Mouse (Mus musculus): ENCODE results near the gene Scn3a. TPM values are rescaled to one million over a fixed set of nuclear protein-coding genes. Genes with fewer than 3 reads are reported as not detected.
"Not testable (repeated sequence)": the region's sequence is repeated elsewhere in the genome, so short reads cannot be mapped to it uniquely, and the experiment has no call there.

Scn3a gene
- polyA plus RNA-seq, 1 experiment from 2014 or later = 0.03 TPM

DNA sequence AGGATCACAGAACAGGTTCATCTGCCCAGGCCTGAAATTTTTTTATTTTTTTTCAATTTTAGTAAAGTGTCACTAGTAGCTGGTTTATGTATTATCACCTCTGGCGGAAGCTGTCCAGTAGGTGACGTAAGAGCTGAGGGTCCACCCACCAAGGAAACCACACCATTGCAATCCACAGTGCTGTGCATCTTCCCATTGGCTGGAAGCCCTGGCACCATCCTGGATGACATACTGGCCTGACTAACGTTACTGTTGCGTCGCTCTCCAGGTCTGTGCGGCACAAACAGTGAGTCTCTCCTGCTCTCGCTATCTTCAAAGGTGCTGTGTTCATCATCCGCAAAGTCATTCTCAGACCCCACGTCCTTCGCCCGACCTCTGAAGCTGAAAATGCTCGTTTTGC, 59.2 kb downstream of the Scn3a start:
- ChIA-PET CTCF (no interaction called here), POLR2A (no interaction called here)
- ATAC-seq (no peak), DNase-seq (ENCODE audit: low read depth, low spot score) (no peak)
- peaks cover 35% of the 10 kb centered on the region for H3K27me3 ChIP-seq
- in situ Hi-C loops (cut with MboI; ENCODE audit: low pct_unique_long_range_greater_than_20kb) = no loop called here
- TF ChIP-seq CTCF (IDR thresholded peaks at IDR 0.05) = no peak

DNA sequence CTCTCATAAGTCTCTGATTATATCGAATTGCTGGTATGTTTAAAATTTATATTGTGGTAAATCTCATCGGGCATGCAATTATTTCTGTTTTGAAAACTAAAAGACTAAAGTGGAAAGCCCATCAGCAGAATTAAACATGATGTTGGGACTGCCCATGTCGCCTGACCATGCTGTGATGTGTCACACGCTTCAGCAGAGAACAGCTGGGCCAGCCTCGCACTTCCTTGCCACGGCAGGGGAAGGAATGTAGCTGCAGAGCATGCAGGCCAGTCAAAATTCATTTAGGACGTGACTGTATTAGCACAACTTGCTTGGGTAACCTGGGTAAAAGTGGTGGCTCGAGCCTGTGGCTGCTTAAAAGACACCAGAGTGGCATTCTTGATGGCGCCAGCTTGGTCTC, 77.0 kb downstream of the Scn3a start:
- in situ Hi-C loops (cut with MboI; ENCODE audit: low pct_unique_long_range_greater_than_20kb) = no loop called here
- DNase-seq (ENCODE audit: low read depth, low spot score) (no peak), ATAC-seq (no peak)
- H3K27me3 ChIP-seq = peaks cover 16% of the 10 kb centered on the region
- ChIA-PET POLR2A (no interaction called here), CTCF (no interaction called here)
- no peak for TF ChIP-seq CTCF (IDR thresholded peaks at IDR 0.05)

DNA sequence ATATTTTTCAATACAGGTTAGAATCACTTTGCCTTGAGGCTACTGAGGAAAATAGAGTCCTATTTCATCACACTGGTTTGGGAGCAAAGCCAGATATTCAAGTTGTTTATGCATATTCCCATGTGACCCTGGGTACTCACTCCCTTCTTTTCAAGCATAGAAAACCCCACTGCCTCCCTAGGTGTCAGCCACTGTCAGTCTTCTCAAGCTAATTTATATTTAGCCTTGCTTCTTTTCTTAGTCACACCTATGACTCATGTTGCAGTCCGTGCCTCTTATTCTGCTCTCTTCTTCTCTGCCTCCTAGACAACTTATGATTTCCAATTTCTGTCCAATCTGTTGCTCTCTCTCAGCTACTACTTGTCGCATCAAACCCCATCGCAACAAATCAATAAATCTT, 84.0 kb downstream of the Scn3a start:
- peaks cover 13% of the 10 kb centered on the region for H3K27me3 ChIP-seq
- DNase-seq (ENCODE audit: low read depth, low spot score) = no peak
- TF ChIP-seq CTCF (IDR thresholded peaks at IDR 0.05) = no peak
- in situ Hi-C loops (cut with MboI; ENCODE audit: low pct_unique_long_range_greater_than_20kb) = no loop called here
- ATAC-seq = peak; percentile 44
- ChIA-PET CTCF (no interaction called here), POLR2A (no interaction called here)

DNA sequence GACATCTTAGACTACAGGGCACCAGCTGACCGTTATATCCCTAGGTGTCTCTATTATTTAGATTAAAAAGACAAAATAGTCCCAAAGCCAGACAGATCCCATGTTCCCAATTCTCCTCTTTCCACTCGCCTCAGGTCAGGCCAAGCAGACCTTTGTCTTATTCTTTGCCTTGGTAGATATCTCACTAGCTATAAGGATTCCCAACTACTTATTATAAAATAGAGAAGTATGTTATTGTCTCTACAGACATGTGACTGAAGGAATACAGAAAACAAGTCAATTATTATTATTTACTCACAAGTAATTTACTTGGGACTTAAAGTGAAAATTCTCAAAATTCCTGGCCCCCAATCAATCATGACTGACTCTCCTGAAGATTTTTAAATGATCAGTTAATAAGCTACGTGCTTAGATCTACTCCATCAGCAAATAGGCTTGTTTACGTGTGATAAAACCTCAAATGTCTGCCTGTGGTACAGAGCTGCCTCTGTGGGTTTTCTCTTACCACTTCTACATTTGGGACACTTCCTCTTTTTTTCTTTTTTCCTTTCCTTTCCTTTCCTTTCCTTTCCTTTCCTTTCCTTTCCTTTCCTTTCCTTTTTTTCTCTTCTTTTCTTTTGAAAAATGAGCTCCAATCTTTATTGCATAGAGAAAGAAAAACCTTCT, 86.3 kb downstream of the Scn3a start:
- ATAC-seq (no peak), DNase-seq (ENCODE audit: low read depth, low spot score) (no peak)
- in situ Hi-C loops (cut with MboI; ENCODE audit: low pct_unique_long_range_greater_than_20kb) = no loop called here
- no peak for TF ChIP-seq CTCF (IDR thresholded peaks at IDR 0.05)
- peaks cover 13% of the 10 kb centered on the region for H3K27me3 ChIP-seq
- ChIA-PET CTCF (interaction anchor here (1.4 to 1.6 kb wide), 2 partner anchors 12 to 14 kb away, joined by 3 read pairs; no protein-coding TSS in a partner anchor), POLR2A (interaction anchor here (0.6 kb wide), 1 partner anchor 232 kb away, joined by 3 read pairs; no protein-coding TSS in a partner anchor)

DNA sequence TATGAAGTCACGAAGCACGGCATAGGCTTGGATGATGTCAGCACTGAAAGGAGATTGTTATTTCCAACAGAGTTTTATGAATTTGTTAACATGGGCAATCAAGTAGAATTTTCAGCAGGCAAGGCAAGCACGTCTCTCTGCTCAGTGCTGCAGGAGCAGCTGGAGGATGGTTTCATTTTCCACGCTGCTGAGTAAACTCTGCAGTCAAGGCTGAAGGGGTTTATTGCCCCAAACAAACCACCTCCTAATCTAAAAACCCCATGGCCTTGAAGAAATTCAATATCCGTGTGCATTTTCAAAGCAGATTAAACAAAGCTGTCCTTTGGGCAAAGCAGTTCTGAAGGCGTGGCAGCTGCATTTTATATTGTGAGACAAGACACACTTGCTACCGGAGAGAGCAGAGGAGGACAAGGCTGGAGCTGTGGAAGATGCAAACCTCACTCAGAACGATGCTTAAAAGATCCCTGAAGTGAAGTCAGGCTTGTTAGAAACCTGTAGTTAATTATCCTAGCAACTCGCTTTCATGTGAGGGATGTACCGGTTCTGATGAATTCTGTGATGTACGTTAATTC, 96.0 kb downstream of the Scn3a start:
- ATAC-seq (peak; percentile 69), DNase-seq (ENCODE audit: low read depth, low spot score) (no peak)
- POLR2A ChIA-PET = no interaction called here
- CTCF ChIA-PET = interaction anchor here (0.8 kb wide), 1 partner anchor 8 kb away, joined by 3 read pairs; no protein-coding TSS in a partner anchor
- H3K27me3 ChIP-seq = peaks cover 23% of the 10 kb centered on the region
- in situ Hi-C loops (cut with MboI; ENCODE audit: low pct_unique_long_range_greater_than_20kb) = no loop called here
- TF ChIP-seq CTCF (IDR thresholded peaks at IDR 0.05) = no peak

DNA sequence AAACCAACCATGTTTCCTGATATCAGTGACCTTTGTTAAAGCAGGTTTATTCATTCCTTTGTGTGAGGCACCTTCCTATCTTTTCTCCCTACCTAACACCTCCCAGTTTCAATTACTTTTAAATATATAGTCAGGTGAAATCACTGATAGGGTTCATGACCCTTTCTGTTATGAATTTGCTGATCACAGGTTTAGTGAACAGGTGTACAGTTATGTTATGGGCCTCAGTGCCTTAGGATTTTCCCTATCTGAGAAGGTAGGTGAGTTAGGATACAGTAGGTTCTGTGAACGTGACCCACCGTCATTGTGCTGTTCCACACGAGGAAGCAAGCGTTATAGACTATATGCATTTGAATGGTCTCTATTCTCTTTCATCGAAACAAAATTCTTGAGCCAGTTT, 101.7 kb downstream of the Scn3a start:
- ChIA-PET POLR2A (no interaction called here), CTCF (no interaction called here)
- in situ Hi-C loops (cut with MboI; ENCODE audit: low pct_unique_long_range_greater_than_20kb) = no loop called here
- no peak for ATAC-seq
- no peak for DNase-seq (ENCODE audit: low read depth, low spot score)
- TF ChIP-seq CTCF (IDR thresholded peaks at IDR 0.05) = no peak
- peaks cover 20% of the 10 kb centered on the region for H3K27me3 ChIP-seq

DNA sequence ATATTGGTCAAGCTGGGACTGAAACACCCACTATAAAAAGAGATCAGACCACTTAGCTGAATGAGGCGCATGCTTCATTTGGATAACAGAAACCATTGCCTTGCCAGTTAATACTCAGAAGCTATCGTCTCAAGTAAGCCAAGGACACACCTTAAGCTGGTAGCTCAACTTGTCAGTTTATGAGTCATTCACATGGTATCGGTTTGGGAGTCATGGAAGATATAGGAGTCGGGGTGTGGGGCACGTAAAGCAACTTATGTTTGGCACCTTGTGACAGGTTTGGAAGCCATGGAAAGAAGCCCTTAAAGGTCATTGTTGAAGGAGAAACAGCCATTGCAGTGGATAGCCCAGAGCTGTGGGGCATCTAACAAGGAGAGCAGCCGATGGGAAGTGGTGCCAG, 113.7 kb downstream of the Scn3a start:
- H3K27me3 ChIP-seq = peaks cover 36% of the 10 kb centered on the region
- in situ Hi-C loops (cut with MboI; ENCODE audit: low pct_unique_long_range_greater_than_20kb) = no loop called here

DNA sequence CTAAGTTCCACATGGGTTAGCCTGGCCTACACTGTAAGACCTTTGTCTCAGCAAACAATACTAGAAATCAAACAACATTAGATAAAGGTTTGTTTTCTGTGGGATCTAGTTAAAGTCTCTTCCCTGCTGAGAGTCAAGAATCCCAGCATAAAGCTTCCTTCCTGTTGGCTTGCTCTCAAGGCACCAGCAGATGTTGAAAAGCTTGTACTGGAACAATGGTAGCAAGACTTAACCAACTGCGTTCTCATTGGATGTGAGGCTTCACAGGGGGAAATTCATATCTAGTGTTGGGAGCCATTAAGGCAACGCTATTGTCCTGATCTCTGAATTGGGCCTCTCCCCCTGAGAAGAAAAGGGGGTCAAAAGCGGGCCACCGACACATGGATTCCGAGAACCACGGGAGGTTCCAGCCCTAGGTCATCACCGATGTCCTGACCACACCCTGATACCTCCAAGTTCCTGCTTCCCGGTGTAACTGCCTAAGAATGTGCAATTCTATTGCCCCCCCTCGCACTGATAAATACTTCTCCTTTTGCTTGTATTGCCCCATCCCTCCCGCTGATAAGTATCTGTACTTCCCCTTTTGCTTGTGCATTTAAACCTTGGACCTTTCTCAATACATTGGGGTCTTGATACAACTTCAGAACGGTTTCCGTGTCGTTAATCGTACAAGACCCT, 115.9 kb downstream of the Scn3a start:
- in situ Hi-C loops (cut with MboI; ENCODE audit: low pct_unique_long_range_greater_than_20kb); DNase-seq (ENCODE audit: low read depth, low spot score); ATAC-seq; POLR2A ChIA-PET; CTCF ChIA-PET: not testable (repeated sequence)
- H3K27me3 ChIP-seq = peaks cover 26% of the 10 kb centered on the region

More for the DNA sequence above, 113.7 kb downstream of the Scn3a start:
- POLR2A ChIA-PET = no interaction called here
- CTCF ChIA-PET = no interaction called here
- no peak for DNase-seq (ENCODE audit: low read depth, low spot score)
- no peak for TF ChIP-seq CTCF (IDR thresholded peaks at IDR 0.05)
- ATAC-seq = no peak

DNA sequence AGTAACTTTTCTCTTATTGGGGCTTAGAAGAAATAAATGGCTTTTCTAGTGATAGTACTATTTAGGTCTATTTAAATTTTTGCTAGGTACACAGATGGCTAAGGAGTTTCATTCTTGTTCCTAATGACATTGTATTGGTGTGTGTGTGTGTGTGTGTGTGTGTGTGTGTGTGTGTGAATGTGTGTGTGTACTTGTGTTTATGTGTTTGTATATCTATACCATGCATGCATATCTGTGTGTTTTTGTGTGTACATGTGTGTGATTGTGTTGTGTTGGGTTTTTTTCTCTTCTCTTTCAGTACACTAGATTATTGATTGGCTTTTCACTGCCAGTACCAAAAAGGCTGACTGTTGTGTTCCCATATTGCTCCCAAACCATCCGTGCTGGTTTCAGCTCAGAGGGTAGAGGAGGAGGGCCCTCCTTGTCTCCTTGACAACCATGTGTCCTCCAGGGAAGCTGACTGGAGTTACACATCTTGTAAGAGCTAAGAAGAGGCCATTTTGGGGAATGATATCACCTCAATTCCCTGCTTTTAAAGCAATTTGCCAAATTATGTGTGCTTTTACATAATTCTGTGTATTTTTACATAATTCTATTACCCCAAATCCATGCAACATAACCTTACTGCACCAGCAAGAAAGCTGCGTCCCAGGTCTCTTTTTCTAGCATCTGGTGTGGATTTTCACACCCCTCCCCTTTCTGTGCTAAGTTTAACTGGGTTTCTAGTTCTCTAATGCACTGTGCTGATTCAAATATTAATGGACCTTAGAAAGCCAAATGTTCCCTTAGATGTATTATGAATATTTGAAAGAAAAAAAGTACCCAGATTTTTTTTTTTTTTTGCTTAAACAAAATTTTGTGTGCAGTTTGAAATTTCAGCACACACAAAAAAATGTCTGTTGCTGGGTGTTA, 116.7 kb downstream of the Scn3a start:
- no peak for DNase-seq (ENCODE audit: low read depth, low spot score)
- in situ Hi-C loops (cut with MboI; ENCODE audit: low pct_unique_long_range_greater_than_20kb) = no loop called here
- no peak for ATAC-seq
- H3K27me3 ChIP-seq = peaks cover 18% of the 10 kb centered on the region
- POLR2A ChIA-PET = no interaction called here
- no peak for TF ChIP-seq CTCF (IDR thresholded peaks at IDR 0.05)
- CTCF ChIA-PET = no interaction called here

DNA sequence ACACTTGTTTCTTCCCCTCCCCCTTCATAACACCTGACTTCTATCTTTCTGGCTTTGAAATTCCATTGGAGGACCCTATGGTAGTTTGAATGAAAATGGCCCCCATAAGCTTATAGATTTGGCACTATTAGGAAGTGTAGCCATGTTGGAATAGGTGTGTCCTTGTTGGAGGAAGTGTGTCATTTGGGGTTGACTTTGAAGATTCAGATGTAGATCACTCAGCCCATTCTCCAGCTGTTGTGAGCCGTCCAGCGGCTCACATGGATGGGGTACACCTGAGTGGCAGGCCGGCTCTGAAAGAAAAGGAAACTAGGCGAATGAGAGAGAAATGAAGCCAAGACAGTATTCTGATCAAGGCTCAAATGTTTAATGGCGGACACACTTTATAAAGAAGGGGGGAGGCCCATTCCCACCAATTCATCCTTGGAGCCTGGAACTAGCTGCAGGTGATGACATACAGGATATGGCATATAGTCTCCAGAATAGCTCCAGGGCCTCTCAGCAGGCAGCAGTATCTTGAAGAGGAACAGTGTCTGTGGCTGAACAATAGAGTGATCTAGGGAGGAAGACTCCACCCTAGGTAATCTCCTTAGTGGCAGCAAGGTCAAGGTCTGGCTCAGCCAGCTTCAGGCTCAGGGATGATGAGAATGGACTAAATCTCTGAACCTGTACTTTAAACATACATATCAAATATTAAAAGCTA, 118.2 kb downstream of the Scn3a start:
- peaks cover 17% of the 10 kb centered on the region for H3K27me3 ChIP-seq
- in situ Hi-C loops (cut with MboI; ENCODE audit: low pct_unique_long_range_greater_than_20kb) = no loop called here
- ChIA-PET CTCF (no interaction called here), POLR2A (no interaction called here)
- DNase-seq (ENCODE audit: low read depth, low spot score) (no peak), ATAC-seq (no peak)
- TF ChIP-seq CTCF (IDR thresholded peaks at IDR 0.05) = no peak
